Mouse (Mus musculus): ENCODE measurements around the gene Esyt1.
"Not testable (repeated sequence)": the region's sequence is repeated elsewhere in the genome, so short reads cannot be mapped to it uniquely, and the experiment has no call there.

DNA sequence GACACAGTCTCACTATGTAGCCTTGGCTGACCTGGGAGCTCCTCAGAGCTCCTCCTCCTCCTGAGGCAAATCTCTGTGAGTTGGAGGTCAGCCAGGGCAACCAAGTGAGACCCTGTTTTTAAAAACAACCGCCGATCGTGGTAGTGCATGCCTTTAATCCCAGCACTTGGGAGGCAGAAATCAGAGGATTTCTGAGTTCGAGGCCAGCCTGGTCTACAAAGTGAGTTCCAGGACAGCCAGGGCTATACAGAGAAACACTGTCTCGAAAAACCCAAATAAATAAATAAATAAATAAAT lies 20.4 kb downstream of the Esyt1 start:
- not testable (repeated sequence) for TF ChIP-seq SRF (IDR thresholded peaks at IDR 0.05; ENCODE audit: control insufficient read depth, insufficient read length, low read depth); TCF3 (IDR thresholded peaks at IDR 0.05; ENCODE audit: insufficient read length, low read depth); TCF12 (IDR thresholded peaks at IDR 0.05; ENCODE audit: insufficient read depth, poor library complexity, severe bottlenecking); POLR2A (IDR thresholded peaks at IDR 0.05; ENCODE audit: insufficient read length, low read depth); REST (IDR thresholded peaks at IDR 0.05; ENCODE audit: insufficient read depth, insufficient read length); MYOG (IDR thresholded peaks at IDR 0.05; ENCODE audit: control insufficient read depth in 1 of 3, insufficient read depth in 1 of 3, insufficient read length in 2 of 3, low read depth in 2 of 3); MYOD1 (IDR thresholded peaks at IDR 0.05; ENCODE audit: control insufficient read depth in 1 of 3, insufficient read length in 2 of 3, low read depth in 2 of 3); E2F4 (IDR thresholded peaks at IDR 0.05; ENCODE audit: insufficient read depth)
